ENCODE assay signal across 13 mouse cellular contexts in genomic region chr7:35130888-35131287, GRCm38 (mm10). TPM values are rescaled to one million over a fixed set of nuclear protein-coding genes. Genes with fewer than 3 reads are reported as not detected.
"Had no signal": no experiment of that assay in that cellular context is flagged by ENCODE, and none has a peak within 500 bp of the region (broad histone marks: within the 10 kb centered on the region; RNA-seq: fewer than 3 reads in every experiment).

No protein-coding gene starts in this region.

- H3K27me3 ChIP-seq: liver, embryonic 15.5 days had no signal

- H3K36me3 ChIP-seq: liver, embryonic 15.5 days; midbrain, embryonic 10.5 days; neural tube, embryonic 15.5 days had no signal

- H3K9me3 ChIP-seq: liver, embryonic 15.5 days; midbrain, embryonic 10.5 days; neural tube, embryonic 15.5 days had no signal

- DNase-seq: kidney, adult 18-20 months; kidney, postnatal 4 days; left cerebral cortex, postnatal 4 days; midbrain, embryonic 14.5 days; right cerebral cortex, adult 18-20 months; right cerebral cortex, postnatal 25 days; thymus, postnatal 36 days had no signal

- H3K4me1 ChIP-seq: neural tube, embryonic 15.5 days had no signal

- H3K4me3 ChIP-seq: layer of hippocampus, adult 2 months; liver, embryonic 15.5 days; midbrain, embryonic 10.5 days; myocyte; neural tube, embryonic 15.5 days had no signal

- H3K9ac ChIP-seq: liver, embryonic 15.5 days; neural tube, embryonic 15.5 days had no signal

- H3K27ac ChIP-seq: layer of hippocampus, adult 2 months; liver, embryonic 15.5 days; midbrain, embryonic 10.5 days; neural tube, embryonic 15.5 days had no signal

- H3K4me2 ChIP-seq: liver, embryonic 15.5 days; neural tube, embryonic 15.5 days had no signal

RNA-seq across cellular contexts. Expression of gene Slc7a10, which starts 55.3 kb away (rescaled TPM):
- total RNA-seq: megakaryocyte, adult 5-6 weeks had no signal
- polyA plus RNA-seq: myocyte had no signal
